Mouse (Mus musculus) ES-Bruce4 (cell line): Measurements from ENCODE around the gene Wdr25.

Source experiments
- CTCF ChIP-seq: IDR thresholded peaks from one replicate; pipeline ENCODE4 v1.8.1; 2011; ENCODE audit warnings: low read depth, low read length
- EP300 ChIP-seq: IDR thresholded peaks from 2 replicates; pipeline ENCODE4 v1.6.1; 2011; ENCODE audit warnings: low read depth, low read length; ENCODE audit not compliant: insufficient read depth
- POLR2A ChIP-seq: IDR thresholded peaks from one replicate; pipeline ENCODE4 v1.8.1; 2011; ENCODE audit warnings: low read length; ENCODE audit not compliant: insufficient read depth

DNA sequence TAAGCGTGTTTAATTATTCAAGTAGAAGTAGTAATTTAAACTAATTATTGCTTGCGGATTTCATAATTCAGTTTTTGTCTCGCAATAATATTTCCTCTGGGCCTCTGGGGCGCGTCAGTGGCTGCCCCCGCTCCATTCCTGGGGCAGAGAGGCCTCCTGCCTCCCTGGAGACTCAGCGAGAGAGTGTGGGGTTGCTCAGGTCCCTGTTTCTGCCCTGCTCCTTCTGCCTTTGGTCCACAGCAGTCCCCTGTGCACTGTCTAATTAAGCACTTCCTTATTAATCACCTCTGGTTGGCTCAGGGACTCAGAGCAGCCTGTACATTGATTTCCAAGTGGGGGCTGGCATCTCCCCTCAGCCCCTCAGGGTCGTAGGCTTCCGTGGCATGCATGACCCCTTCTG lies 24.1 kb downstream of the Wdr25 start:
- no peak for TF ChIP-seq POLR2A
- no peak for TF ChIP-seq CTCF
- no peak for TF ChIP-seq EP300
